Comparison of ENCODE assay signal across 32 mouse cellular contexts in genomic region chr6:98688624-98689023, GRCm38 (mm10).
"Had no signal": no experiment of that assay in that cellular context is flagged by ENCODE, and none has a peak within 500 bp of the region (broad histone marks: within the 10 kb centered on the region; RNA-seq: fewer than 3 reads in every experiment).

No protein-coding gene starts in this region.

- H3K4me3 ChIP-seq: limb, embryonic 10.5 days; limb, embryonic 12.5 days; limb, embryonic 13.5 days; limb, embryonic 15.5 days; liver, embryonic 12.5 days; liver, embryonic 13.5 days; liver, embryonic 15.5 days; lung, embryonic 15.5 days; megakaryocyte, embryonic 14.5 days; midbrain, embryonic 10.5 days; midbrain, embryonic 12.5 days; midbrain, embryonic 13.5 days; midbrain, embryonic 15.5 days; myocyte; neural tube, embryonic 12.5 days had no signal

- H3K27ac ChIP-seq: limb, embryonic 10.5 days; limb, embryonic 12.5 days; limb, embryonic 13.5 days; limb, embryonic 15.5 days; liver, embryonic 12.5 days; liver, embryonic 13.5 days; liver, embryonic 14.5 days; liver, embryonic 15.5 days; lung, embryonic 15.5 days; macrophage; midbrain, embryonic 10.5 days; midbrain, embryonic 12.5 days; midbrain, embryonic 13.5 days; midbrain, embryonic 15.5 days; neural tube, embryonic 12.5 days had no signal

- H3K9ac ChIP-seq: limb, embryonic 12.5 days; limb, embryonic 13.5 days; limb, embryonic 15.5 days; liver, embryonic 12.5 days; liver, embryonic 13.5 days; liver, embryonic 14.5 days; liver, embryonic 15.5 days; liver, postnatal 0 days; lung, embryonic 14.5 days; lung, embryonic 15.5 days; midbrain, embryonic 12.5 days; midbrain, embryonic 13.5 days; midbrain, embryonic 15.5 days; neural tube, embryonic 12.5 days had no signal

- H3K27me3 ChIP-seq: limb, embryonic 12.5 days; limb, embryonic 13.5 days; limb, embryonic 15.5 days; liver, embryonic 12.5 days; liver, embryonic 13.5 days; liver, embryonic 15.5 days; lung, embryonic 15.5 days; megakaryocyte, embryonic 14.5 days; midbrain, embryonic 12.5 days; midbrain, embryonic 13.5 days; midbrain, embryonic 15.5 days; neural tube, embryonic 12.5 days had no signal

- H3K36me3 ChIP-seq: limb, embryonic 10.5 days; limb, embryonic 12.5 days; limb, embryonic 13.5 days; limb, embryonic 15.5 days; liver, embryonic 12.5 days; liver, embryonic 13.5 days; liver, embryonic 15.5 days; lung, embryonic 15.5 days; midbrain, embryonic 10.5 days; midbrain, embryonic 12.5 days; midbrain, embryonic 13.5 days; midbrain, embryonic 15.5 days; neural tube, embryonic 12.5 days had no signal

- H3K9me3 ChIP-seq: limb, embryonic 10.5 days; limb, embryonic 12.5 days; limb, embryonic 13.5 days; limb, embryonic 15.5 days; liver, embryonic 12.5 days; liver, embryonic 13.5 days; liver, embryonic 15.5 days; lung, embryonic 15.5 days; megakaryocyte, embryonic 14.5 days; midbrain, embryonic 10.5 days; midbrain, embryonic 12.5 days; midbrain, embryonic 13.5 days; midbrain, embryonic 15.5 days; neural tube, embryonic 12.5 days had no signal

- H3K4me2 ChIP-seq: limb, embryonic 12.5 days; limb, embryonic 13.5 days; limb, embryonic 15.5 days; liver, embryonic 11.5 days; liver, embryonic 12.5 days; liver, embryonic 13.5 days; liver, embryonic 15.5 days; lung, embryonic 14.5 days; lung, embryonic 15.5 days; midbrain, embryonic 11.5 days; midbrain, embryonic 12.5 days; midbrain, embryonic 13.5 days; midbrain, embryonic 15.5 days; neural tube, embryonic 12.5 days had no signal

- DNase-seq: left cerebral cortex, postnatal 4 days; liver; liver, embryonic 13.5 days; liver, postnatal 0 days; lung, adult 18-20 months; lung, adult 2 months; lung, embryonic 14.5 days; lung, postnatal 10 days; lung, postnatal 14 days; lung, postnatal 36 days; lung, postnatal 4 days; midbrain, embryonic 14.5 days had no signal

- H3K4me1 ChIP-seq: liver, embryonic 12.5 days; liver, embryonic 13.5 days; liver, embryonic 15.5 days; lung, embryonic 15.5 days; megakaryocyte, embryonic 14.5 days; midbrain, embryonic 12.5 days; midbrain, embryonic 13.5 days; midbrain, embryonic 15.5 days; neural tube, embryonic 12.5 days had no signal

- ATAC-seq: liver, embryonic 12.5 days; liver, postnatal 0 days; lung, postnatal 0 days; midbrain, embryonic 13.5 days; midbrain, embryonic 15.5 days; midbrain, embryonic 16.5 days had no signal
